Mouse (Mus musculus): Measurements from ENCODE around the gene Ap1m2.

DNA sequence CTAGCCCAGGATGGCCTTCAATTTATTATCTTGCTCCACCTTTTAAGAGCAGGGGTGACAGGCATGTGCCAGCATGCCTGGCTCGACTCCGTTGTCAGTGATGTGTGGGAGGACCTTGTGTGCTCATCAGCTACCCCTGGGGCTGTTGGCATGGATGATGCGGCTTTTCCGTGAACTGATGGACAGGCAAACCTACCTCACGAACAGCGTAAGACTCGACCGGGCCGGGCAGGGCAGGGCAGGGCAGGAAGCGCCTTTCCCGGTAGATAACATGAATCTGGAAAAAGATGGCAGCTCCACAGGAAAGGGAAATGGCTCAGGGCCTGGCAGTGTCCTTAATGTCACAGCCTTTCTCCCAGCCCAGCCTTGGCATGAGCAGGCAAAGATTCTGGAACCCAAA, 12.1 kb upstream of the Ap1m2 start:
- TF ChIP-seq CTCF (IDR thresholded peaks at IDR 0.05; ENCODE audit: extremely low read depth, insufficient read depth, insufficient read length, insufficient replicate concordance) (no peak), POLR2A (IDR thresholded peaks at IDR 0.05; ENCODE audit: low read depth, low read length) (no peak)

All from spleen, adult 2 months (tissue).